Mouse (Mus musculus) megakaryocyte, embryonic 14.5 days (primary cell): Measurements from ENCODE around the gene Atp8a2.
"Not testable (repeated sequence)": the region's sequence is repeated elsewhere in the genome, so short reads cannot be mapped to it uniquely, and the experiment has no call there.

Experiments used
- FLI1 ChIP-seq: IDR thresholded peaks from 2 replicates; pipeline ENCODE4 v1.6.1; 2012; ENCODE audit warnings: low read length, inconsistent platforms, mixed read lengths
- GATA1 ChIP-seq: IDR thresholded peaks from 3 replicates; pipeline ENCODE4 v1.6.1; 2012; ENCODE audit warnings: mixed read lengths, low read length, inconsistent platforms, borderline replicate concordance

GRCm38 (mm10) chr14:59810316-59810715 lies 386.7 kb downstream of the Atp8a2 start:
- TF ChIP-seq GATA1, FLI1: not testable (repeated sequence)
